Mouse (Mus musculus) splenic B cell, adult 2 months (primary cell): Measurements from ENCODE around the gene Aldh16a1.

Experiments
- DNase-seq: peaks from one replicate; pipeline ENCODE4 v3.0.0-alpha.2; 2011; ENCODE audit warnings: low read depth, low spot score
- H3K27me3 ChIP-seq: 2 replicates; pipeline ENCODE4 v1.6.1; 2012; ENCODE audit warnings: mild to moderate bottlenecking, low read length, moderate library complexity, mixed read lengths; ENCODE audit not compliant: control insufficient read depth, poor library complexity, insufficient read depth, severe bottlenecking
- H3K36me3 ChIP-seq: 2 replicates; pipeline ENCODE4 v1.6.1; 2012; ENCODE audit warnings: mild to moderate bottlenecking, low read length, moderate library complexity, mixed read lengths; ENCODE audit not compliant: control insufficient read depth, poor library complexity, insufficient read depth, severe bottlenecking

Aldh16a1 gene

GRCm38 (mm10) chr7:45154096-45154992 lies at the start of gene Aldh16a1, which contains the start of gene Pih1d1:
TSS of gene Aldh16a1 (minus strand) at chr7:45154584.
TSS of gene Pih1d1 (plus strand) at chr7:45154303.
- peak; percentile 98 for DNase-seq
- no peaks in the 10 kb centered on the region; the same call in 1 of the 2 replicates for H3K36me3 ChIP-seq
- no peaks in the 10 kb centered on the region for H3K27me3 ChIP-seq

- Histone ChIP-seq H3K27me3 (no peaks in the 10 kb centered on the region), H3K36me3 (no peaks in the 10 kb centered on the region)
- no peak for DNase-seq
Measured at GRCm38 (mm10) chr7:45202654-45203053, 48.3 kb upstream of the Aldh16a1 start.

GRCm38 (mm10) chr7:45198961-45199360 lies 44.6 kb upstream of the Aldh16a1 start:
- no peaks in the 10 kb centered on the region for H3K36me3 ChIP-seq
- no peaks in the 10 kb centered on the region for H3K27me3 ChIP-seq
- no peak for DNase-seq

GRCm38 (mm10) chr7:45198435-45198834 lies 44.1 kb upstream of the Aldh16a1 start:
- peak; percentile 81 for DNase-seq
- no peaks in the 10 kb centered on the region for H3K27me3 ChIP-seq
- H3K36me3 ChIP-seq, result no peaks in the 10 kb centered on the region

GRCm38 (mm10) chr7:45196994-45197393 lies 42.6 kb upstream of the Aldh16a1 start:
- H3K27me3 ChIP-seq, result no peaks in the 10 kb centered on the region
- no peak for DNase-seq
- H3K36me3 ChIP-seq, result no peaks in the 10 kb centered on the region

GRCm38 (mm10) chr7:45196176-45196535 lies 41.8 kb upstream of the Aldh16a1 start:
- no peaks in the 10 kb centered on the region for H3K27me3 ChIP-seq
- no peak for DNase-seq
- no peaks in the 10 kb centered on the region for H3K36me3 ChIP-seq

GRCm38 (mm10) chr7:45195341-45196175 lies 41.2 kb upstream of the Aldh16a1 start:
- H3K36me3 ChIP-seq, result no peaks in the 10 kb centered on the region

GRCm38 (mm10) chr7:45193871-45194785 lies 39.7 kb upstream of the Aldh16a1 start:
- H3K36me3 ChIP-seq, result no peaks in the 10 kb centered on the region
- no peak for DNase-seq
- H3K27me3 ChIP-seq, result no peaks in the 10 kb centered on the region

More at GRCm38 (mm10) chr7:45195341-45196175, 41.2 kb upstream of the Aldh16a1 start:
- DNase-seq, result no peak
- no peaks in the 10 kb centered on the region for H3K27me3 ChIP-seq

- no peak for DNase-seq
- Histone ChIP-seq H3K36me3 (no peaks in the 10 kb centered on the region), H3K27me3 (no peaks in the 10 kb centered on the region)
Measured at GRCm38 (mm10) chr7:45193406-45193805, 39.0 kb upstream of the Aldh16a1 start.

GRCm38 (mm10) chr7:45192585-45193310 lies 38.4 kb upstream of the Aldh16a1 start:
- no peaks in the 10 kb centered on the region for H3K36me3 ChIP-seq
- DNase-seq, result no peak
- H3K27me3 ChIP-seq, result no peaks in the 10 kb centered on the region

- Histone ChIP-seq H3K27me3 (no peaks in the 10 kb centered on the region), H3K36me3 (no peaks in the 10 kb centered on the region)
- DNase-seq, result no peak
Measured at GRCm38 (mm10) chr7:45191803-45192363, 37.5 kb upstream of the Aldh16a1 start.

- Histone ChIP-seq H3K36me3 (no peaks in the 10 kb centered on the region), H3K27me3 (no peaks in the 10 kb centered on the region)
- DNase-seq, result no peak
Measured at GRCm38 (mm10) chr7:45191161-45191560, 36.8 kb upstream of the Aldh16a1 start.

GRCm38 (mm10) chr7:45190186-45190585 lies 35.8 kb upstream of the Aldh16a1 start:
- no peaks in the 10 kb centered on the region for H3K36me3 ChIP-seq
- no peak for DNase-seq
- H3K27me3 ChIP-seq, result no peaks in the 10 kb centered on the region
